Mouse (Mus musculus): ENCODE measurements around the gene Pin1. TPM values are rescaled to one million over a fixed set of nuclear protein-coding genes. Genes with fewer than 3 reads are reported as not detected.
A peak's percentile ranks its signal among the peaks of the same experiment; 100 is the strongest.

Gene Pin1
- total RNA-seq, 2 experiments from 2014 or later: 9.8 to 10.2 TPM

- no peak for ATAC-seq (ENCODE audit: poor library complexity, severe bottlenecking)
Observed at GRCm38 (mm10) chr9:20657546-20657945, 5.7 kb downstream of the Pin1 start.

- peak; percentile 86 for ATAC-seq (ENCODE audit: poor library complexity, severe bottlenecking)
Observed at GRCm38 (mm10) chr9:20662325-20662724, 10.4 kb downstream of the Pin1 start.

- no peak for ATAC-seq (ENCODE audit: poor library complexity, severe bottlenecking)
Observed at GRCm38 (mm10) chr9:20662874-20663273, 11.0 kb downstream of the Pin1 start.

DNA sequence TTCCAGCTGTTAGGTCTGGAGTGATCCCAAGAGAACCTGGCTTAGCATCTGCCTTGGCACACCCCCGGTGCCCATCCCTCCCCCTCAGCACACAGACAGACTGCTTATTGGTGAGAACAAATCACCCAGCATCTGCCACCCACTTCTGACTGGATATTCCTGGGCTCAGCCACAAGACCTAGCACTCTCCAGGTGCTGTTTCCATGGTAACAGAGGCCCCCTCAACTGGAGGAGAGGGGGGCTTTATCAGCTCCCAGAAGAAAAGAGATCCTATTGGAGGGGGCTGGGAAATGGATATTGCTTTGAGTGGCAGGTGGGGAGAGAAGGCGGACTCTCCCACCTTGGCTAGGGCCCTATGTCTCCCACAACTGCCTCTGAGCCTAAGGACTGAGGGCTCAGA lies 12.1 kb downstream of the Pin1 start:
- ATAC-seq (ENCODE audit: poor library complexity, severe bottlenecking): no peak

GRCm38 (mm10) chr9:20664366-20664765 lies 12.5 kb downstream of the Pin1 start:
- ATAC-seq (ENCODE audit: poor library complexity, severe bottlenecking): no peak

DNA sequence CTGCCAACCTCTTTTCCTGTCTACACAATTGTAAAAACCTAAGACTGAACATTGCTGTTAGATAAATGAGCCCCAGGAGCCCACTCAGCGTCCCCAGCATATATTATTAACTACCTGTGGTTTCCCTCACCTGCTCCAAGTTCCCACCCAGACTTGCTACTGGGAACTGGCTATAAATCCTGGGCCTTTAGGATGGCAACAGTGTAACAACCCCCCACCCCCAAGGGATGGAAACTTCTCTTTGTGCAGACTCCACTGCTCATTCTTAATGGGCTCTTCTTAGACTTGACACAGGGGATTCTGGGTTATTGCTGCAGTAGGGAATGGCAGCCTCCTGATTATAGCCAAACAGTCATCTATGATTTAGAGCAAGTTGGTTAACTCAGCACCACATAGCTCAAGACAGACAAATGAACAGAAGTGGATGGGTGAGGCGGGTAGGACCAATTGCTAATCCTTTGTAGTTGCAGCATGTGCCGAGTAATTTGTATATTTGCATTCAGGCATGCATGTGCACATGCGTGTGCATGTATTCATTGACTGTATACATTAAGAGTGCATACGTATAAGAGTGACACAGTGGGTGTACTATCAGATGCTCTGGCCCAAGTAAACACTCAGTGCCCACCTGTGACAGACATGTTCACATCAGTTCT lies 13.2 kb downstream of the Pin1 start:
- no peak for ATAC-seq (ENCODE audit: poor library complexity, severe bottlenecking)

- ATAC-seq (ENCODE audit: poor library complexity, severe bottlenecking): no peak
Observed at GRCm38 (mm10) chr9:20665925-20666324, 14.0 kb downstream of the Pin1 start.

GRCm38 (mm10) chr9:20666510-20667034 lies 14.7 kb downstream of the Pin1 start:
- no peak for ATAC-seq (ENCODE audit: poor library complexity, severe bottlenecking)

DNA sequence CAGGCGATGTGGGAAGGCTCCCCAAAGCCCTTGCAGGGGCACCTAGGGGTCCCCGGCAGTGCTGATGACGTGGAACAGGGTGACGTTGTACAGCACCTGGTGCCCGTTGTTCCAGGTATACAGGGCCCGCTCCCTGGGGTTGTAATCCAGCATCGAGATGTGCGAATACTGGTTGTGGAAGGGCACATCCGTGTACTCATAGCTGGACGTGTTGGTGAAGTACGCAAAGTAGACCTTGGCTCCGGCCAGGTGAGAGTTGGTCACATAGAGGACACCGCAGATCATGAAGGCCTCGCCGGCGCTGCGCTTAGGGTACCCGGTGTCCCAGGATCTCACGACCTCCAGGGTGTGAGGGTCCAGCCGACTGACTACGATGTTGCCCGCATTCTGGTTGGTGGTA lies 16.2 kb downstream of the Pin1 start:
- no peak for ATAC-seq (ENCODE audit: poor library complexity, severe bottlenecking)

GRCm38 (mm10) chr9:20672047-20672446 lies 20.2 kb downstream of the Pin1 start:
- ATAC-seq (ENCODE audit: poor library complexity, severe bottlenecking): no peak

DNA sequence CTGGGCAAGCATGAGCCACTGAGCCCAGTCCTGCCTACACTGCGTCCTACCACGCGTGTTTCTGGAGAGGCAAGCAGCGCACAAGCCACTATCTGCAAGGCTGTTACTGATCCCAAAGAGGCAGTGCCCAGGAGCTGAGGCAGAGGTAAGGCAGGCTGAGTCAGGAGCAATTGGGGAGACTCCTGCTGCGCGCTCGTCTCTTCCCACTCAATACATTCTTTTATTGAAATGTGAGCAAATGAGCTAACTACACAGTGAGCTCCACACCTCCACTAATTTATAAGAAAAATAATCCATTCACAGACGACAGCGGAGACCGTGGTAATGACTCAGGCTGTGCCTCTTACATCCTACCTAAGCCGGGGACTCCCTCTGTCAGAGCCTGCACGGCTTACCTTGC lies 26.0 kb downstream of the Pin1 start:
- ATAC-seq (ENCODE audit: poor library complexity, severe bottlenecking): no peak

GRCm38 (mm10) chr9:20680378-20680958 lies 28.6 kb downstream of the Pin1 start:
- no peak for ATAC-seq (ENCODE audit: poor library complexity, severe bottlenecking)

GRCm38 (mm10) chr9:20681546-20682388 lies 29.9 kb downstream of the Pin1 start:
- ATAC-seq (ENCODE audit: poor library complexity, severe bottlenecking): no peak

GRCm38 (mm10) chr9:20682389-20682722 lies 30.5 kb downstream of the Pin1 start:
- no peak for ATAC-seq (ENCODE audit: poor library complexity, severe bottlenecking)

GRCm38 (mm10) chr9:20685081-20685861 lies 33.4 kb downstream of the Pin1 start:
- ATAC-seq (ENCODE audit: poor library complexity, severe bottlenecking): no peak

GRCm38 (mm10) chr9:20689403-20689802 lies 37.5 kb downstream of the Pin1 start:
- ATAC-seq (ENCODE audit: poor library complexity, severe bottlenecking): no peak

DNA sequence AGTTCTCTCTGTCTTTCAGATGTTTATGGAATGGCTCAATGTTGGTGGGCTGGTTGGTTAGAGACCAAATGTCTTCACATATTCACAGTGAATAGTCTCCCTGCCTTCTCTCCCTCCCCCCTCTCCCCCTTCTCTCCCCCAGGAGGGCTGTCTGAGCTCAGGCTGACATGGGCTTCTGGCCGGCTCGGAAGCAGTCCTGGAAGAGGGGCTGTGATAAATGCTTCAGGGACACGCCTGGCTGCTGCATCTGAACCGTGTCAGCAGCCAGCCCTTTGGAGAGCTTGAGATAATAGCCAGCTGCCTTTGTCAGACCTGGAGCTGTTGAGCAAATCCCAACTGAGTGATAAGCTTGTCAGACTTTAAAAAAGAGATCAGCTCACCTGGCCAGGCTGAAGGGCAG lies 38.0 kb downstream of the Pin1 start:
- ATAC-seq (ENCODE audit: poor library complexity, severe bottlenecking): no peak

- ATAC-seq (ENCODE audit: poor library complexity, severe bottlenecking): peak; percentile 64; the same call in 1 of the 2 replicates
Observed at GRCm38 (mm10) chr9:20690449-20690848, 38.6 kb downstream of the Pin1 start.

GRCm38 (mm10) chr9:20692863-20693262 lies 41.0 kb downstream of the Pin1 start:
- ATAC-seq (ENCODE audit: poor library complexity, severe bottlenecking): no peak

GRCm38 (mm10) chr9:20694721-20695235 lies 42.9 kb downstream of the Pin1 start:
- ATAC-seq (ENCODE audit: poor library complexity, severe bottlenecking): no peak
